Mouse (Mus musculus): ENCODE results near the gene Ccl7. TPM values are rescaled to one million over a fixed set of nuclear protein-coding genes. Genes with fewer than 3 reads are reported as not detected.

The Ccl7 gene
- polyA plus RNA-seq, 1 experiment from 2014 or later = 5.4 TPM

DNA sequence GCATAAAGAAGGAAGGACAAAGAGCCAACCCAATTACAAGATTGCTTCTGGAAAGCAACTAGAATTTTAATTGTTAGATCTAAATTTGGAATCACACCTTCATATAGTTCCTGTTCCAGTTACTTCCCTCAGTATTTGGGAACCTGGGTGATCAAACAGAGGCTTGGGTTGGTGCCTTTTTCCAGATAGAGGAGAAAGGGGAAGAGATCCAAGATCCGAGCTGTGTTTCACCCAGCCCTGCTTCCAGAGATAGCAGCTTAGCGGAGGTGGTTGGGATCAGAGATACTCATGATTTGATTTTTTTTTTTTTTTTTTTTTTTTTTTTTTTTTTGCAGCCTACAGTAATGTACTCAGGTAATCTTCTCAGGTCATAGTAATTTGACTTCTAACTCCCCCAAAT lies 9.7 kb upstream of the Ccl7 start:
- ATAC-seq (ENCODE audit: insufficient number of reproducible peaks, low FRiP score, low TSS enrichment, low read depth) = no peak
- H3K27me3 ChIP-seq = no peaks in the 10 kb centered on the region
- H3K4me1 ChIP-seq = peaks cover 37% of the 10 kb centered on the region
- H3K9ac ChIP-seq = no peak overlapping the region
- 87% methylated on average over 2 of the region's 2 CpGs for WGBS
- H3K4me3 ChIP-seq = no peak overlapping the region
- H3K36me3 ChIP-seq = no peaks in the 10 kb centered on the region
- H3K4me2 ChIP-seq = no peak overlapping the region
- H3K27ac ChIP-seq = peak overlapping the region; percentile 54; the same call in 1 of the 2 replicates
- no peaks in the 10 kb centered on the region for H3K9me3 ChIP-seq

DNA sequence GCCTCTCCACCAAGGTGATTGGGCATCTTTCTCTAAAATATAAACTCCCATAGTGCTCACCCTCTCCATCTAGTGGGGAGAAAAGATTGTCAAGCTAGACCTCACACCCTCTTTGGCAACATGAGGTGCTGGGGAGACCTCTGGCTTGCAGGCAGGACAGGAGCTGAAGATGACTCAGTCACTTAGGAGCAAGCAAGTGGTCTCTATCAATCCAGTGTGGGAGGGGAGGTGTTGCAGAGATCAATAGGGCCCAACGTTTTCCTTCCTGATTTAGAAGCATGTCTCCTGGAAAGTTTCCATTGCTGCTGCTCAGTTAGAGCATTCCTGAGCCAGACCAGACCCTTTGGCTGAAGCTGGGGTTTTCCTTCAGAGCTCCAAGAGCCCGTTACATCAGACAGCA lies 7.0 kb upstream of the Ccl7 start, which contains the start of gene Gm17268:
TSS of gene Gm17268 (minus strand) at position 28 of the 400 bp plus-strand sequence.
- no peaks in the 10 kb centered on the region for H3K9me3 ChIP-seq
- no peaks in the 10 kb centered on the region for H3K27me3 ChIP-seq
- no peak within 1 kb of the TSS for H3K4me3 ChIP-seq
- peaks cover 21% of the 10 kb centered on the region for H3K4me1 ChIP-seq
- no peak within 1 kb of the TSS for H3K9ac ChIP-seq
- H3K27ac ChIP-seq = peak within 1 kb of the TSS; percentile 50; the same call in 1 of the 2 replicates
- 20% methylated on average over 2 of the region's 2 CpGs for WGBS
- no peak within 1 kb of the TSS for H3K4me2 ChIP-seq
- no peaks in the 10 kb centered on the region for H3K36me3 ChIP-seq
- ATAC-seq (ENCODE audit: insufficient number of reproducible peaks, low FRiP score, low TSS enrichment, low read depth) = no peak

- 43% methylated on average over 3 of the region's 3 CpGs for WGBS
- no peak overlapping the region for H3K4me3 ChIP-seq
- no peak for ATAC-seq (ENCODE audit: insufficient number of reproducible peaks, low FRiP score, low TSS enrichment, low read depth)
Observed at GRCm38 (mm10) chr11:82039132-82039660, 6.3 kb upstream of the Ccl7 start.

GRCm38 (mm10) chr11:82041671-82042080 lies 3.8 kb upstream of the Ccl7 start:
- H3K9ac ChIP-seq = no peak overlapping the region
- H3K27ac ChIP-seq = no peak overlapping the region
- ATAC-seq (ENCODE audit: insufficient number of reproducible peaks, low FRiP score, low TSS enrichment, low read depth) = no peak
- no peaks in the 10 kb centered on the region for H3K9me3 ChIP-seq
- 75% methylated on average over 4 of the region's 4 CpGs for WGBS
- H3K4me3 ChIP-seq = no peak overlapping the region
- no peak overlapping the region for H3K4me2 ChIP-seq
- peaks cover 10% of the 10 kb centered on the region; the same call in 1 of the 2 replicates for H3K4me1 ChIP-seq
- H3K27me3 ChIP-seq = 0 out of 2 replicates have a peak, but pooled peaks cover 3% of the 10 kb centered on the region
- no peaks in the 10 kb centered on the region for H3K36me3 ChIP-seq

More at GRCm38 (mm10) chr11:82039132-82039660, 6.3 kb upstream of the Ccl7 start:
- Histone ChIP-seq H3K27me3 (no peaks in the 10 kb centered on the region), H3K4me1 (peaks cover 19% of the 10 kb centered on the region), H3K27ac (peak overlapping the region; percentile 50; the same call in 1 of the 2 replicates), H3K36me3 (no peaks in the 10 kb centered on the region), H3K9me3 (no peaks in the 10 kb centered on the region), H3K4me2 (no peak overlapping the region), H3K9ac (no peak overlapping the region)

DNA sequence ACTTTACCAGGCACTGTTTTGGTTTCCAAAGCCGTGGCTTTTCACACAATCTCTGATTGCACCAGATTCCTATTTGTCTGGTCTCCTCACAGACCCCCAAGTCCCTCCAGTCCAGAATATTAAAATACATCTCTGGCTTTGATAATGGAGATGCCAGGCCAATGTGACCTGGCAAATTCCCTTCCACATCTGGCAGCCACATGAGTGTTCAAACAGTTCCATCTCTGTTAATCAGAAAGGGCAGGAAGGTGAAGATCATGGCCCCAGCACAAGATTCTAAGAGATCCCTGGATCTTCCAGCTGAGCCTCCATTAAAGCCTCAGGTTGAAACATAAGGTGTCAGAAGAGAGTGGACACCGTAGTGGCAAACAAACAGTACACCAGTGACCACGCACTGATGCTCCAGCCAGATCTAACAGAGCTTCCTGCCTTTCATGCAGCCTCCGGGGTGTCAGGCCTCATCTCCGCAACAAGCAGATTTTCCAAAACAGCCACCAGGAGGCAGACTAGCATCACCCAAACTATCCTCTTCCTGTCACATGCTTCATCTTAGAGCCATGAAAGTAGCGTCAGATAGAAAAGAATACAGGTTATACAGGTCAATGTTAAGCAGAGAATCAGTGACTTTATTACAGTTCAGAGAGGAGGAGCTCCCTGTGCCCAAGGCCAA lies 2.4 kb downstream of the Ccl7 start:
- Histone ChIP-seq H3K9me3 (no peaks in the 10 kb centered on the region), H3K4me3 (no peak overlapping the region), H3K9ac (no peak overlapping the region), H3K27ac (no peak overlapping the region), H3K36me3 (no peaks in the 10 kb centered on the region), H3K27me3 (peaks cover 3% of the 10 kb centered on the region; the same call in 1 of the 2 replicates), H3K4me1 (0 out of 2 replicates have a peak, but pooled peaks cover 4% of the 10 kb centered on the region), H3K4me2 (no peak overlapping the region)
- ATAC-seq (ENCODE audit: insufficient number of reproducible peaks, low FRiP score, low TSS enrichment, low read depth) = no peak
- 24% methylated on average over 6 of the region's 6 CpGs for WGBS

DNA sequence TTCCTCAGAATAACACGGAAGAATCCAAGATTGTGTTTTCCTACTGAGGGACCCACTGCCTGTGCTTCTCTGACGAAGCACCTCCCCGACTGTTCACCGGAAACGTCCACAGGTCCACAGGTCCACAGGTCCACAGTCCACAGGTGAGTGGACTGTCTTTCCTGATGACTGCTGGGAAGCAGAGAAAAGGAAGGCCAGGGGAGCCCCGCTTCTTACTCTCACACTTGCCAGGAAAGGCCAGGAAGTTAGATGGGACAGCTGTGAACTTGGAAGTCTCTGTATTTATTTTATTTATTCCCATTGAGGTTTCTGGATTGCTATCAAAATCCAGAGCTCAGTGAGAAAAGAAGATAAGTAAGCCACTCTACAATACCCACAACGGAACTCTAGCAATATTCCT lies 8.3 kb downstream of the Ccl7 start:
- H3K9me3 ChIP-seq = no peaks in the 10 kb centered on the region
- no peak overlapping the region for H3K27ac ChIP-seq
- no peak for ATAC-seq (ENCODE audit: insufficient number of reproducible peaks, low FRiP score, low TSS enrichment, low read depth)
- no peaks in the 10 kb centered on the region; the same call in 1 of the 2 replicates for H3K27me3 ChIP-seq
- WGBS = 87% methylated on average over 7 of the region's 7 CpGs
- no peaks in the 10 kb centered on the region for H3K36me3 ChIP-seq
- H3K4me1 ChIP-seq = no peaks in the 10 kb centered on the region
- H3K4me3 ChIP-seq = no peak overlapping the region
- no peak overlapping the region for H3K4me2 ChIP-seq
- H3K9ac ChIP-seq = no peak overlapping the region

DNA sequence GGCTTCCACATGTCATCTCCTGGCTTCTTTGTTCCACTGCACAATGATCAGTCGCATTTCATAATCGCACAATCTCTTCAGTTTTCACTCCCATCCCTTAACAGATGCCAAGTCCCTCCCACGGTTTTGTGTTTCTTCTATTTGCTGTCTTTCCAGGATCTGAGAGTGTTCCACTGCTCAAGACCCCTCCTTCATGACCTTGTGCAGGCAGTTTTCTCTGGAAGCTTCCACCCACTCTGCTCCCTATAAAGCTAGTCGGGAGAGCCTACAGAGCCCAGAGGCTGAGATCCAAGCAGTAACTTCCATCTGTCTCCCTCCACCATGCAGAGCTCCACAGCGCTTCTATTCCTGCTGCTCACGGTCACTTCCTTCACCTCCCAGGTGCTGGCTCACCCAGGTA lies 12.1 kb downstream of the Ccl7 start, which contains the start of gene Ccl11:
TSS of gene Ccl11 (plus strand) at position 178 of the 400 bp plus-strand sequence.
- Histone ChIP-seq H3K4me3 (no peak within 1 kb of the TSS), H3K4me2 (no peak within 1 kb of the TSS), H3K9me3 (no peaks in the 10 kb centered on the region), H3K9ac (no peak within 1 kb of the TSS), H3K27ac (no peak within 1 kb of the TSS), H3K27me3 (no peaks in the 10 kb centered on the region), H3K36me3 (no peaks in the 10 kb centered on the region), H3K4me1 (no peaks in the 10 kb centered on the region)
- 74% methylated on average over 6 of the region's 6 CpGs for WGBS
- ATAC-seq (ENCODE audit: insufficient number of reproducible peaks, low FRiP score, low TSS enrichment, low read depth) = no peak

DNA sequence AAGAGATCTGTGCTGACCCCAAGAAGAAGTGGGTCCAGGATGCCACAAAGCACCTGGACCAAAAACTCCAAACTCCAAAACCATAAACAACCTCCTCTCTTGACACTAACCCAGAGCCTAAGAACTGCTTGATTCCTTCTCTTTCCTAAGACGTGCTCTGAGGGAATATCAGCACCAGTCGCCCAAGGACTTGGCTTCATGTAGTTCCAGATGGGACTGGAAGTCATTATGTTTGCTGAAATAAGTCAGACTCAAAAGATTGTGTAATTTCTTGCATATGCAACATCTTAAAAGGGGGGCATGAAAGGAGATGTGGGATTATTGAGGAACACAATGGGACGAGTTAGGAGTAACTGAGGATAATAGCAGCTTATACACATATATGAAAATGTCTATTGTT lies 16.7 kb downstream of the Ccl7 start:
- no peak overlapping the region for H3K4me2 ChIP-seq
- H3K27ac ChIP-seq = no peak overlapping the region
- no peaks in the 10 kb centered on the region for H3K9me3 ChIP-seq
- no peak overlapping the region for H3K9ac ChIP-seq
- H3K4me3 ChIP-seq = no peak overlapping the region
- no peaks in the 10 kb centered on the region for H3K27me3 ChIP-seq
- no peak for ATAC-seq (ENCODE audit: insufficient number of reproducible peaks, low FRiP score, low TSS enrichment, low read depth)
- WGBS = 48% methylated on average over 3 of the region's 3 CpGs
- no peaks in the 10 kb centered on the region for H3K36me3 ChIP-seq
- H3K4me1 ChIP-seq = no peaks in the 10 kb centered on the region

GRCm38 (mm10) chr11:82063454-82063853 lies 17.9 kb downstream of the Ccl7 start:
- 71% methylated on average over 2 of the region's 2 CpGs for WGBS
- no peaks in the 10 kb centered on the region for H3K27me3 ChIP-seq
- no peak overlapping the region for H3K27ac ChIP-seq
- H3K4me1 ChIP-seq = no peaks in the 10 kb centered on the region
- no peak overlapping the region for H3K4me3 ChIP-seq
- H3K9ac ChIP-seq = no peak overlapping the region
- H3K4me2 ChIP-seq = no peak overlapping the region
- no peak for ATAC-seq (ENCODE audit: insufficient number of reproducible peaks, low FRiP score, low TSS enrichment, low read depth)
- no peaks in the 10 kb centered on the region for H3K36me3 ChIP-seq
- no peaks in the 10 kb centered on the region for H3K9me3 ChIP-seq

DNA sequence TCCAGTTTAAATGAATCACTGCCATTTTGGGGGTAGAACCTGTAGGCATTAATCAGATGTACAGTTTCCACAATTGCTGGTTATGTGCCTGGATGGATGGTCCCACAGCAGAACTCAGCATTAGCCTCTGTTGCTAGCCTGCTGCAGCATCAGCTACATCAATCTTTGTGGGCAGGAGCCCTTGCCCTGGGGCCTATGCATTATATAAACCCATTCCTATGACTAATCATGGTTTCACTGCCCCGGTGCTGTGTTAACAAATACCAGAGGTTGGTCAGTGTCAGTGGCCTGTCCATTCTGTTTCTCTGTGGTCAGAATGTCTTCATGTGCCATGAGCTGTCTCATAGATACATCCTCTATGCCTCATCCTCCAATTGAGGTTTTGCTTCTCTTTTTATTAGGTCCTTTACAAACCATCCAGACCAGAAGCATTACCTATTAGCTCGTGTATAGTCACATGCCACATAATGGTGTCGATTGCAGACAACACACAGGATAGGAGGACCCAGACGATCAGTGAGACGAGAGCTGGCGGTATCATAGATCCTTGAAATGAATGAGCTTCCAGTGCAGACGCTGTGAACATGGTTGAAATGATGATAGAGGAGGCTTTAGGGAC lies 21.6 kb downstream of the Ccl7 start:
- 77% methylated on average over 7 of the region's 7 CpGs for WGBS

GRCm38 (mm10) chr11:82071076-82071475 lies 25.6 kb downstream of the Ccl7 start:
- WGBS = 86% methylated on average over 3 of the region's 3 CpGs
- Histone ChIP-seq H3K9ac (no peak overlapping the region), H3K9me3 (no peaks in the 10 kb centered on the region), H3K4me1 (no peaks in the 10 kb centered on the region), H3K36me3 (no peaks in the 10 kb centered on the region), H3K27me3 (no peaks in the 10 kb centered on the region), H3K4me2 (no peak overlapping the region), H3K27ac (no peak overlapping the region), H3K4me3 (no peak overlapping the region)
- ATAC-seq (ENCODE audit: insufficient number of reproducible peaks, low FRiP score, low TSS enrichment, low read depth) = no peak

More for the DNA sequence above, 21.6 kb downstream of the Ccl7 start:
- H3K4me3 ChIP-seq = no peak overlapping the region
- H3K27me3 ChIP-seq = no peaks in the 10 kb centered on the region
- no peaks in the 10 kb centered on the region for H3K36me3 ChIP-seq
- H3K4me1 ChIP-seq = no peaks in the 10 kb centered on the region
- no peak overlapping the region for H3K4me2 ChIP-seq
- H3K27ac ChIP-seq = no peak overlapping the region
- H3K9me3 ChIP-seq = no peaks in the 10 kb centered on the region
- no peak overlapping the region for H3K9ac ChIP-seq
- ATAC-seq (ENCODE audit: insufficient number of reproducible peaks, low FRiP score, low TSS enrichment, low read depth) = no peak

DNA sequence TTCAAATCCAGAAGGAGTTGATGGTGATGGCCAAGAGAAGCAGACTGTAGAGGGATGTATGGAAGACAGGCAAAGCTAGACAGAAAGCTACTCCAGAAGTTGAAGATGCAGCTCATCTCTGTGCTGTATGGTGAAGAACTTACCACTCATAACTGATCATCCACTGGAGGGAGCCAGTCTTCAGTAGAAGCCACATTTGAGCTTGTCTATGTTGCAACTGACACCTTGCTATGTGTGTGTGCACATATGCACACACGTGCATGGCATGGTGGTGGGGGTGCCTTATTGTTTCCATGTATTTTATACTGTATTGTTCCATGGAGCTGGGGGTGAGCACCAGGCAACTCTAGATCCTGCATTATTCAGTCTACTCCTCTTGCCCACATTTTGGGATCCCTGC lies 26.9 kb downstream of the Ccl7 start:
- H3K4me1 ChIP-seq = no peaks in the 10 kb centered on the region
- no peak overlapping the region for H3K4me3 ChIP-seq
- no peak overlapping the region for H3K9ac ChIP-seq
- H3K4me2 ChIP-seq = no peak overlapping the region
- no peak overlapping the region for H3K27ac ChIP-seq
- H3K27me3 ChIP-seq = no peaks in the 10 kb centered on the region
- ATAC-seq (ENCODE audit: insufficient number of reproducible peaks, low FRiP score, low TSS enrichment, low read depth) = no peak
- H3K9me3 ChIP-seq = no peaks in the 10 kb centered on the region
- no peaks in the 10 kb centered on the region for H3K36me3 ChIP-seq
- 83% methylated on average over 1 of the region's 1 CpGs for WGBS

Measured in limb, embryonic 15.5 days (tissue).